In the genomic region with DNA sequence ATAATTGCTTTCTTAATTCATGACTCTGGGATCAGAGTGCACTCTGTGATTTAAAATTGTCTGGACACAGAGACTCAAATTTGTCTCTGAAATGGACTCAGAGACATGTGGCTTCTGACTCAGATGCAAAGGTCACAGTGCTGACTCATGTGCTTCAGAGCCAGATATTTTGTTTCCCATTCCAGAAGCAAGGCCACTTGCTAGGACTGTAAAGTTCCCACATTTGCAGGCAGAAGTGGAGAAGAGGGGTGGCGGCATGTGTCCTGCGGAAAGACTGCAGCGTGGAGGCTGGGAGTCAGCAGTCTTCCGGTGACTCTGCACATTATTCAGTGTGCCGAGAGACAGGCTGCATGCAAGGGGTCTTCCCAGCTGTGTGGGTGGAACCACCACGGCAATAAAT, we compare ENCODE assay signal across 10 mouse cellular contexts.
DNase-seq lines count a peak whose midpoint lies in the region; ATAC-seq and TF ChIP-seq lines count a peak whose summit lies in the region.
"Had no signal": no experiment of that assay in that cellular context is flagged by ENCODE, and none has a peak within 500 bp of the region (broad histone marks: within the 10 kb centered on the region; RNA-seq: fewer than 3 reads in every experiment).

No protein-coding gene starts in this region.

- TF ChIP-seq CTCF in midbrain, postnatal 0 days (IDR thresholded peaks at IDR 0.05): no peak
- TF ChIP-seq CTCF in hindbrain, postnatal 0 days (IDR thresholded peaks at IDR 0.05; ENCODE audit: low read depth): no peak

- H3K27ac ChIP-seq in midbrain, postnatal 0 days (ENCODE audit: low read depth, low read length): no peak overlapping the region
- no peak overlapping the region for H3K27ac ChIP-seq in forebrain, embryonic 12.5 days
- H3K27ac ChIP-seq in hindbrain, postnatal 0 days: no peak overlapping the region
- H3K27ac ChIP-seq: midbrain, embryonic 15.5 days had no signal

- H3K4me2 ChIP-seq in midbrain, postnatal 0 days (ENCODE audit: low read depth, low read length, poor library complexity, severe bottlenecking): no peak overlapping the region
- H3K4me2 ChIP-seq in forebrain, embryonic 12.5 days: no peak overlapping the region
- H3K4me2 ChIP-seq in hindbrain, postnatal 0 days (ENCODE audit: low read depth, low read length): no peak overlapping the region
- H3K4me2 ChIP-seq: midbrain, embryonic 15.5 days had no signal

- no peaks in the 10 kb centered on the region for H3K4me1 ChIP-seq in midbrain, postnatal 0 days (ENCODE audit: insufficient read depth, low read length)
- peaks cover 3% of the 10 kb centered on the region; the same call in 1 of the 2 replicates for H3K4me1 ChIP-seq in forebrain, embryonic 12.5 days
- no peaks in the 10 kb centered on the region for H3K4me1 ChIP-seq in hindbrain, postnatal 0 days (ENCODE audit: insufficient read depth, low read length)
- H3K4me1 ChIP-seq: midbrain, embryonic 15.5 days had no signal

- H3K27me3 ChIP-seq in midbrain, postnatal 0 days (ENCODE audit: insufficient read depth, low read length): no peaks in the 10 kb centered on the region
- no peaks in the 10 kb centered on the region for H3K27me3 ChIP-seq in forebrain, embryonic 12.5 days
- H3K27me3 ChIP-seq in hindbrain, postnatal 0 days (ENCODE audit: insufficient read depth, low read length): no peaks in the 10 kb centered on the region
- H3K27me3 ChIP-seq: CH12.LX; midbrain, embryonic 15.5 days had no signal

- ATAC-seq in midbrain, postnatal 0 days (ENCODE audit: low FRiP score): no peak
- ATAC-seq in forebrain, embryonic 12.5 days (ENCODE audit: low FRiP score): no peak
- ATAC-seq in hindbrain, postnatal 0 days: no peak
- ATAC-seq: midbrain, embryonic 15.5 days had no signal

- no peaks in the 10 kb centered on the region for H3K36me3 ChIP-seq in midbrain, postnatal 0 days (ENCODE audit: insufficient read depth, low read length)
- H3K36me3 ChIP-seq in forebrain, embryonic 12.5 days (replicated peaks): no peaks in the 10 kb centered on the region
- no peaks in the 10 kb centered on the region for H3K36me3 ChIP-seq in hindbrain, postnatal 0 days (ENCODE audit: insufficient read depth, low read length)
- H3K36me3 ChIP-seq: midbrain, embryonic 15.5 days had no signal

- 73% methylated on average over 6 of the region's 6 CpGs for WGBS in midbrain, postnatal 0 days
- WGBS in forebrain, embryonic 12.5 days: 76% methylated on average over 6 of the region's 6 CpGs
- WGBS in hindbrain, postnatal 0 days: 57% methylated on average over 6 of the region's 6 CpGs

- peak; percentile 51 for DNase-seq in gastrocnemius, adult 18-20 months (ENCODE audit: low spot score)
- no peak for DNase-seq in gastrocnemius, postnatal 10 days
- peak; percentile 5 to 8 for DNase-seq in urinary bladder, postnatal 36 days (ENCODE audit: low spot score in 2 of 2)
- DNase-seq in urinary bladder, adult 2 months (ENCODE audit: low spot score): no peak
- peak; percentile 72 to 77 for DNase-seq in kidney, adult 8-10 months
- no peak for DNase-seq in midbrain, postnatal 0 days (ENCODE audit: low spot score)
- no peak for DNase-seq in hindbrain, postnatal 0 days (ENCODE audit: low spot score)

- H3K9me3 ChIP-seq in midbrain, postnatal 0 days (ENCODE audit: low read length): no peaks in the 10 kb centered on the region
- no peaks in the 10 kb centered on the region for H3K9me3 ChIP-seq in forebrain, embryonic 12.5 days
- H3K9me3 ChIP-seq in hindbrain, postnatal 0 days (ENCODE audit: low read length): no peaks in the 10 kb centered on the region
- H3K9me3 ChIP-seq: midbrain, embryonic 15.5 days had no signal

- H3K4me3 ChIP-seq in midbrain, postnatal 0 days (ENCODE audit: low read depth, low read length): no peak overlapping the region
- H3K4me3 ChIP-seq in forebrain, embryonic 12.5 days (replicated peaks): no peak overlapping the region
- H3K4me3 ChIP-seq in hindbrain, postnatal 0 days (ENCODE audit: low read length): no peak overlapping the region
- H3K4me3 ChIP-seq: midbrain, embryonic 15.5 days had no signal

- H3K9ac ChIP-seq in midbrain, postnatal 0 days (replicated peaks; ENCODE audit: low read length, poor library complexity, severe bottlenecking): no peak overlapping the region
- no peak overlapping the region for H3K9ac ChIP-seq in forebrain, embryonic 12.5 days
- no peak overlapping the region for H3K9ac ChIP-seq in hindbrain, postnatal 0 days (replicated peaks; ENCODE audit: low read length)
- H3K9ac ChIP-seq: midbrain, embryonic 15.5 days had no signal

Comparison
In these comparisons a context has a peak if more than half of its experiments do, and no peak if none do; other contexts are left out.
1. DNase-seq: peak in gastrocnemius, adult 18-20 months (single experiment), urinary bladder, postnatal 36 days (2 of 2) and kidney, adult 8-10 months (2 of 2); none in gastrocnemius, postnatal 10 days (single experiment), urinary bladder, adult 2 months (single experiment), midbrain, postnatal 0 days (single experiment) and hindbrain, postnatal 0 days (single experiment).